Mouse (Mus musculus) C2C12 (cell line): ENCODE data around the gene Gon7. TPM values are rescaled to one million over a fixed set of nuclear protein-coding genes. Genes with fewer than 3 reads are reported as not detected.

Source experiments
- H3K27me3 ChIP-seq: one replicate; pipeline ENCODE4 v1.6.1; 2011; ENCODE audit not compliant: control insufficient read depth, insufficient read depth, insufficient read length
- H3K36me3 ChIP-seq: one replicate; pipeline ENCODE4 v1.6.1; 2011; ENCODE audit not compliant: control insufficient read depth, insufficient read depth
- H3K4me3 ChIP-seq: one replicate; pipeline ENCODE4 v1.5.1; 2011; ENCODE audit warnings: mild to moderate bottlenecking, control low read depth; ENCODE audit not compliant: poor library complexity, insufficient read depth, severe bottlenecking
- H3K79me2 ChIP-seq: one replicate; pipeline ENCODE4 v1.6.1; 2011; ENCODE audit not compliant: control insufficient read depth, insufficient read depth
- H3K79me3 ChIP-seq: one replicate; pipeline ENCODE4 v1.6.1; 2011; ENCODE audit warnings: low read depth, control low read depth
- H3ac ChIP-seq: one replicate; pipeline ENCODE3; 2011; ENCODE audit warnings: low read depth; ENCODE audit not compliant: control insufficient read depth, insufficient read length
- CEBPB ChIP-seq: IDR thresholded peaks from one replicate; pipeline ENCODE4 v1.6.1; 2011; ENCODE audit warnings: low read depth, mild to moderate bottlenecking, control low read depth, moderate library complexity
- CTCF ChIP-seq: IDR thresholded peaks from one replicate; pipeline ENCODE4 v1.5.1; 2011; ENCODE audit not compliant: control insufficient read depth, insufficient read depth, insufficient read length
- FOSL1 ChIP-seq: IDR thresholded peaks from one replicate; pipeline ENCODE4 v1.8.0; 2011; ENCODE audit warnings: mild to moderate bottlenecking, low read length; ENCODE audit not compliant: poor library complexity, insufficient read depth, severe bottlenecking
- MAX ChIP-seq: IDR thresholded peaks from one replicate; pipeline ENCODE4 v1.6.1; 2011; ENCODE audit warnings: mild to moderate bottlenecking, control low read depth
- MYOD1 ChIP-seq: IDR thresholded peaks from one replicate; pipeline ENCODE4 v1.6.1; 2011; ENCODE audit warnings: low read depth; ENCODE audit not compliant: control insufficient read depth, insufficient read length
- MYOG ChIP-seq: IDR thresholded peaks from one replicate; pipeline ENCODE4 v1.6.1; 2011; ENCODE audit not compliant: control insufficient read depth, insufficient read length; ENCODE audit errors: extremely low read depth
- USF1 ChIP-seq: IDR thresholded peaks from one replicate; pipeline ENCODE4 v1.6.1; 2011; ENCODE audit warnings: low read depth, mild to moderate bottlenecking, control low read depth, moderate library complexity
- polyA plus RNA-seq: library from polyadenylated mRNA; unstranded; fragments of >200 nt; fragmentation: generic; extraction: Trizol; gene quantifications from one replicate; pipeline ENCODE4 v1.2.1, GENCODE M21; 2012; ENCODE audit warnings: missing spikeins

Gon7 gene
- polyA plus RNA-seq, 1 experiment, result 8.9 TPM

- Histone ChIP-seq H3K79me2 (no peaks in the 10 kb centered on the region), H3K79me3 (no peaks in the 10 kb centered on the region), H3K4me3 (no peak overlapping the region), H3K27me3 (no peaks in the 10 kb centered on the region), H3ac (no peak overlapping the region), H3K36me3 (peaks cover 49% of the 10 kb centered on the region)
- no peak for TF ChIP-seq MAX
- TF ChIP-seq CEBPB, result no peak
- TF ChIP-seq FOSL1, result no peak
These were observed 21.8 kb upstream of the Gon7 start for GRCm38 (mm10) chr12:102779452-102779851.

GRCm38 (mm10) chr12:102778151-102778550, 20.5 kb upstream of the Gon7 start:
- no peak for TF ChIP-seq CEBPB
- no peak for TF ChIP-seq FOSL1
- no peak for TF ChIP-seq MAX
- TF ChIP-seq USF1, result no peak
- no peak for TF ChIP-seq MYOD1
- no peak for TF ChIP-seq MYOG
- TF ChIP-seq CTCF, result no peak
- Histone ChIP-seq H3K79me2 (no peaks in the 10 kb centered on the region), H3K79me3 (no peaks in the 10 kb centered on the region), H3ac (no peak overlapping the region), H3K36me3 (peaks cover 49% of the 10 kb centered on the region), H3K27me3 (no peaks in the 10 kb centered on the region), H3K4me3 (no peak overlapping the region)

- peaks cover 61% of the 10 kb centered on the region for H3K36me3 ChIP-seq
- no peaks in the 10 kb centered on the region for H3K79me3 ChIP-seq
These were observed 18.4 kb upstream of the Gon7 start for GRCm38 (mm10) chr12:102776035-102776434.

GRCm38 (mm10) chr12:102772676-102773075, 15.1 kb upstream of the Gon7 start:
- Histone ChIP-seq H3K36me3 (peaks cover 84% of the 10 kb centered on the region), H3K4me3 (no peak overlapping the region), H3ac (no peak overlapping the region), H3K79me3 (no peaks in the 10 kb centered on the region), H3K79me2 (no peaks in the 10 kb centered on the region), H3K27me3 (no peaks in the 10 kb centered on the region)
- TF ChIP-seq MYOG (no peak), USF1 (no peak), MYOD1 (no peak), CEBPB (no peak), FOSL1 (no peak), CTCF (no peak), MAX (no peak)

More at GRCm38 (mm10) chr12:102776035-102776434, 18.4 kb upstream of the Gon7 start:
- Histone ChIP-seq H3K27me3 (no peaks in the 10 kb centered on the region), H3ac (no peak overlapping the region), H3K79me2 (no peaks in the 10 kb centered on the region), H3K4me3 (no peak overlapping the region)
- TF ChIP-seq USF1, result no peak
- TF ChIP-seq MYOG, result no peak
- no peak for TF ChIP-seq CEBPB
- TF ChIP-seq MYOD1, result no peak
- TF ChIP-seq MAX, result no peak
- TF ChIP-seq FOSL1, result no peak
- no peak for TF ChIP-seq CTCF

- Histone ChIP-seq H3K79me3 (no peaks in the 10 kb centered on the region), H3K79me2 (no peaks in the 10 kb centered on the region), H3K27me3 (no peaks in the 10 kb centered on the region), H3ac (no peak overlapping the region), H3K4me3 (no peak overlapping the region), H3K36me3 (peaks cover 88% of the 10 kb centered on the region)
- TF ChIP-seq MYOG, result no peak
- no peak for TF ChIP-seq FOSL1
- no peak for TF ChIP-seq MAX
- no peak for TF ChIP-seq CEBPB
- TF ChIP-seq USF1, result no peak
- TF ChIP-seq CTCF, result no peak
- TF ChIP-seq MYOD1, result no peak
These were observed 14.0 kb upstream of the Gon7 start for GRCm38 (mm10) chr12:102771601-102772000.

- Histone ChIP-seq H3K4me3 (no peak overlapping the region), H3K36me3 (peaks cover 95% of the 10 kb centered on the region), H3K79me2 (no peaks in the 10 kb centered on the region), H3ac (no peak overlapping the region), H3K79me3 (no peaks in the 10 kb centered on the region), H3K27me3 (no peaks in the 10 kb centered on the region)
- TF ChIP-seq MYOG (no peak), MYOD1 (no peak), CTCF (no peak), CEBPB (no peak)
These were observed 11.4 kb upstream of the Gon7 start for GRCm38 (mm10) chr12:102769000-102769399.
